Mouse (Mus musculus) hindbrain, embryonic 16.5 days (tissue): ENCODE results near the gene Ifna14. TPM values are rescaled to one million over a fixed set of nuclear protein-coding genes. Genes with fewer than 3 reads are reported as not detected.

Experiments used
- polyA plus RNA-seq: library from polyadenylated mRNA; unstranded; fragments of >200 nt; fragmentation: Nextera tagmentation; extraction: Ambion mirVana; gene quantifications from 2 replicates; pipeline ENCODE4 v1.2.1, GENCODE M21; 2015

Gene Ifna14
- polyA plus RNA-seq, 1 experiment from 2014 or later = not detected

Other genes starting within 250 kb of the Ifna14 start
- 4.2 and 4.8 TPM in 2 replicates for gene Hacd4, start 132.9 kb downstream of the Ifna14 start, polyA plus RNA-seq
- gene Ifnb1, start 49.0 kb downstream of the Ifna14 start, polyA plus RNA-seq = not detected in 2 replicates
- not detected in 2 replicates for gene Ifna15, start 13.6 kb downstream of the Ifna14 start, polyA plus RNA-seq
- gene Ifna9, start 20.6 kb upstream of the Ifna14 start, polyA plus RNA-seq = not detected in 2 replicates
- gene Ifna12, start 31.6 kb upstream of the Ifna14 start, polyA plus RNA-seq = not detected in 2 replicates
- not detected in 2 replicates for gene C87499, start 62.6 kb upstream of the Ifna14 start, polyA plus RNA-seq
- not detected in 2 replicates for gene Ifna13, start 72.7 kb upstream of the Ifna14 start, polyA plus RNA-seq
- not detected in 2 replicates for gene Ifna16, start 105.1 kb upstream of the Ifna14 start, polyA plus RNA-seq
- not detected in 2 replicates for gene Ifna2, start 112.1 kb upstream of the Ifna14 start, polyA plus RNA-seq
- not detected in 2 replicates for gene Ifnab, start 119.6 kb upstream of the Ifna14 start, polyA plus RNA-seq
- 1.3 and 1.5 TPM in 2 replicates for gene Gm26566, start 150.0 kb upstream of the Ifna14 start, polyA plus RNA-seq
- gene Klhl9, start 150.7 kb upstream of the Ifna14 start, polyA plus RNA-seq = 90.3 and 104 TPM in 2 replicates
- not detected in 2 replicates for gene Gm13271, start 183.1 kb upstream of the Ifna14 start, polyA plus RNA-seq
- not detected in 2 replicates for gene Gm13283, start 188.3 kb upstream of the Ifna14 start, polyA plus RNA-seq
- gene Gm13290, start 202.0 kb upstream of the Ifna14 start, polyA plus RNA-seq = not detected in 2 replicates
- gene Gm13289, start 205.1 kb upstream of the Ifna14 start, polyA plus RNA-seq = not detected in 2 replicates
- gene Gm13272, start 208.1 kb upstream of the Ifna14 start, polyA plus RNA-seq = not detected in 2 replicates
- not detected in 2 replicates for gene Ifnz, start 210.3 kb upstream of the Ifna14 start, polyA plus RNA-seq
- not detected in 2 replicates for gene Gm13276, start 213.9 kb upstream of the Ifna14 start, polyA plus RNA-seq
- not detected in 2 replicates for gene Gm13277, start 216.8 kb upstream of the Ifna14 start, polyA plus RNA-seq
- not detected in 2 replicates for gene Gm13278, start 219.8 kb upstream of the Ifna14 start, polyA plus RNA-seq
- not detected in 2 replicates for gene Gm13275, start 222.7 kb upstream of the Ifna14 start, polyA plus RNA-seq
- not detected in 2 replicates for gene Gm13279, start 225.6 kb upstream of the Ifna14 start, polyA plus RNA-seq
- gene Gm13285, start 227.9 kb upstream of the Ifna14 start, polyA plus RNA-seq = 0.21 TPM in 1 of 2 replicates, not detected in the other
- not detected in 2 replicates for gene Gm13287, start 231.5 kb upstream of the Ifna14 start, polyA plus RNA-seq
- not detected in 2 replicates for gene Gm13288, start 233.7 kb upstream of the Ifna14 start, polyA plus RNA-seq
- not detected in 2 replicates for gene Ifna7, start 244.4 kb upstream of the Ifna14 start, polyA plus RNA-seq
- gene Ifna11, start 248.2 kb upstream of the Ifna14 start, polyA plus RNA-seq = not detected in 2 replicates